Mouse (Mus musculus) myocyte (in vitro differentiated cells): Measurements from ENCODE around the gene Dnajb4.

Source experiments
- POLR2A ChIP-seq: IDR thresholded peaks from one replicate; pipeline ENCODE4 v1.6.1; 2011; ENCODE audit warnings: low read depth, mild to moderate bottlenecking, control low read depth, moderate library complexity; ENCODE audit not compliant: insufficient read length
- POLR2AphosphoS2 ChIP-seq: IDR thresholded peaks from one replicate; pipeline ENCODE4 v1.6.1; 2011; ENCODE audit warnings: low read depth, control low read depth; ENCODE audit not compliant: insufficient read length

DNA sequence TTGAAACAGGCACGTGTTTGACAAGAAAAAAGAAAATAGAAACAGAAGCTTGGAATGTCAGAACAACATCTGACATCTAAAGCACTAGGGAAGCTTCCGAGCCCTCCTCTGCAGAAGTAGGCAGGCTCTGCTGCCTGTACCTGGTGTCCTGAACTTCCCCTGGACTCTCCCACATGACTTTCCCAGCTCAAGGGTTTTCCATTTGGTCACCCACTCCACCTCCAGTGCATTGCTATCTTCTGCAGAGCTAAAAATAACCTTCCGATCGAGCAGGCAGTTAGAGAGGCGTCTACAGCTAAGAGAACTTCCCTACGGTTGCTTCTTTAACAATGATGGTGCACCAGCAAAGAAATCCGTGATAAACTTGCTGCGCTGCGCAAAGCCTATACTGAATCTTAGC lies 76.5 kb downstream of the Dnajb4 start:
- TF ChIP-seq POLR2AphosphoS2, result no peak
- TF ChIP-seq POLR2A, result no peak
